Mouse (Mus musculus): ENCODE results near the gene Uts2. TPM values are rescaled to one million over a fixed set of nuclear protein-coding genes. Genes with fewer than 3 reads are reported as not detected.

Gene Uts2
- not detected in 2 replicates for polyA plus RNA-seq (2015; fragmentation: Nextera tagmentation; extraction: Ambion mirVana)

GRCm38 (mm10) chr4:150996797-150997196 is at the start of gene Uts2:
Gene Uts2, plus strand, starts transcription at chr4:150997097.
- no peak within 1 kb of the TSS for H3K27ac ChIP-seq
- H3K36me3 ChIP-seq = no peaks in the 10 kb centered on the region
- peaks cover 3% of the 10 kb centered on the region; the same call in 1 of the 2 replicates for H3K4me1 ChIP-seq
- H3K9ac ChIP-seq = no peak within 1 kb of the TSS
- no peak within 1 kb of the TSS for H3K4me3 ChIP-seq (replicated peaks)
- H3K9me3 ChIP-seq (replicated peaks) = no peaks in the 10 kb centered on the region
- no peak for ATAC-seq (replicated peaks; ENCODE audit: low FRiP score)
- WGBS = 86% methylated on average over 7 of the region's 7 CpGs
- no peak within 1 kb of the TSS for H3K4me2 ChIP-seq
- no peaks in the 10 kb centered on the region for H3K27me3 ChIP-seq

GRCm38 (mm10) chr4:150950972-150951371 is 45.9 kb upstream of the Uts2 start:
- ATAC-seq (replicated peaks; ENCODE audit: low FRiP score) = no peak
- 82% methylated on average over 10 of the region's 10 CpGs for WGBS
- H3K4me3 ChIP-seq (replicated peaks) = no peak overlapping the region

GRCm38 (mm10) chr4:150956369-150957105 is 40.4 kb upstream of the Uts2 start:
- Histone ChIP-seq H3K36me3 (no peaks in the 10 kb centered on the region), H3K4me3 (replicated peaks) (no peak overlapping the region), H3K4me2 (no peak overlapping the region), H3K9ac (no peak overlapping the region), H3K4me1 (0 out of 2 replicates have a peak, but pooled peaks cover 3% of the 10 kb centered on the region), H3K27me3 (no peaks in the 10 kb centered on the region), H3K9me3 (replicated peaks) (no peaks in the 10 kb centered on the region), H3K27ac (no peak overlapping the region)
- 66% methylated on average over 13 of the region's 13 CpGs for WGBS
- no peak for ATAC-seq (replicated peaks; ENCODE audit: low FRiP score)

More at GRCm38 (mm10) chr4:150950972-150951371, 45.9 kb upstream of the Uts2 start:
- no peak overlapping the region for H3K9ac ChIP-seq
- no peaks in the 10 kb centered on the region for H3K27me3 ChIP-seq
- no peaks in the 10 kb centered on the region for H3K9me3 ChIP-seq (replicated peaks)
- no peak overlapping the region for H3K4me2 ChIP-seq
- no peak overlapping the region for H3K27ac ChIP-seq
- no peaks in the 10 kb centered on the region for H3K36me3 ChIP-seq
- H3K4me1 ChIP-seq = no peaks in the 10 kb centered on the region

GRCm38 (mm10) chr4:150957106-150957458 is 39.8 kb upstream of the Uts2 start:
- Histone ChIP-seq H3K9me3 (replicated peaks) (no peaks in the 10 kb centered on the region), H3K27me3 (no peaks in the 10 kb centered on the region), H3K27ac (no peak overlapping the region), H3K4me2 (no peak overlapping the region), H3K4me3 (replicated peaks) (no peak overlapping the region), H3K9ac (no peak overlapping the region), H3K36me3 (no peaks in the 10 kb centered on the region), H3K4me1 (0 out of 2 replicates have a peak, but pooled peaks cover 3% of the 10 kb centered on the region)
- no peak for ATAC-seq (replicated peaks; ENCODE audit: low FRiP score)
- WGBS = 46% methylated on average over 1 of the region's 1 CpGs

GRCm38 (mm10) chr4:150958536-150958935 is 38.4 kb upstream of the Uts2 start:
- Histone ChIP-seq H3K36me3 (no peaks in the 10 kb centered on the region), H3K27ac (no peak overlapping the region), H3K4me3 (replicated peaks) (no peak overlapping the region), H3K9me3 (replicated peaks) (no peaks in the 10 kb centered on the region), H3K9ac (no peak overlapping the region), H3K27me3 (no peaks in the 10 kb centered on the region), H3K4me1 (0 out of 2 replicates have a peak, but pooled peaks cover 3% of the 10 kb centered on the region), H3K4me2 (no peak overlapping the region)
- no peak for ATAC-seq (replicated peaks; ENCODE audit: low FRiP score)
- 59% methylated on average over 7 of the region's 7 CpGs for WGBS

- H3K27ac ChIP-seq = no peak overlapping the region
- H3K4me1 ChIP-seq = peaks cover 4% of the 10 kb centered on the region
- H3K36me3 ChIP-seq = no peaks in the 10 kb centered on the region
- WGBS = 61% methylated on average over 6 of the region's 6 CpGs
- no peak overlapping the region for H3K4me2 ChIP-seq
- no peaks in the 10 kb centered on the region for H3K27me3 ChIP-seq
- H3K9me3 ChIP-seq (replicated peaks) = no peaks in the 10 kb centered on the region
- H3K4me3 ChIP-seq (replicated peaks) = no peak overlapping the region
- H3K9ac ChIP-seq = no peak overlapping the region
- no peak for ATAC-seq (replicated peaks; ENCODE audit: low FRiP score)
Measured at GRCm38 (mm10) chr4:150962231-150962630, 34.7 kb upstream of the Uts2 start.

- no peak for ATAC-seq (replicated peaks; ENCODE audit: low FRiP score)
- no peak overlapping the region for H3K4me3 ChIP-seq (replicated peaks)
- 69% methylated on average over 2 of the region's 2 CpGs for WGBS
- H3K27me3 ChIP-seq = no peaks in the 10 kb centered on the region
- H3K9ac ChIP-seq = no peak overlapping the region
- H3K27ac ChIP-seq = no peak overlapping the region
- H3K4me1 ChIP-seq = peaks cover 4% of the 10 kb centered on the region
- no peak overlapping the region for H3K4me2 ChIP-seq
- no peaks in the 10 kb centered on the region for H3K9me3 ChIP-seq (replicated peaks)
- no peaks in the 10 kb centered on the region for H3K36me3 ChIP-seq
Measured at GRCm38 (mm10) chr4:150963711-150964110, 33.2 kb upstream of the Uts2 start.

GRCm38 (mm10) chr4:150964635-150965554 is 32.0 kb upstream of the Uts2 start:
- Histone ChIP-seq H3K36me3 (no peaks in the 10 kb centered on the region), H3K27ac (no peak overlapping the region), H3K4me1 (peaks cover 4% of the 10 kb centered on the region), H3K9ac (no peak overlapping the region), H3K9me3 (replicated peaks) (no peaks in the 10 kb centered on the region), H3K4me3 (replicated peaks) (peak overlapping the region; percentile 31), H3K4me2 (peak overlapping the region; percentile 60), H3K27me3 (no peaks in the 10 kb centered on the region)
- 0 out of 2 replicates have a peak, but pooled peaks have one; percentile 52 for ATAC-seq (replicated peaks; ENCODE audit: low FRiP score)
- WGBS = 11% methylated on average over 25 of the region's 25 CpGs

GRCm38 (mm10) chr4:150965555-150965951 is 31.3 kb upstream of the Uts2 start:
- Histone ChIP-seq H3K4me1 (peaks cover 4% of the 10 kb centered on the region), H3K9ac (no peak overlapping the region), H3K36me3 (no peaks in the 10 kb centered on the region), H3K9me3 (replicated peaks) (no peaks in the 10 kb centered on the region), H3K4me3 (replicated peaks) (no peak overlapping the region), H3K27ac (no peak overlapping the region), H3K27me3 (no peaks in the 10 kb centered on the region), H3K4me2 (no peak overlapping the region)
- ATAC-seq (replicated peaks; ENCODE audit: low FRiP score) = no peak
- WGBS = 72% methylated on average over 11 of the region's 11 CpGs

- Histone ChIP-seq H3K36me3 (no peaks in the 10 kb centered on the region), H3K4me2 (no peak overlapping the region), H3K9me3 (replicated peaks) (no peaks in the 10 kb centered on the region), H3K4me1 (peaks cover 4% of the 10 kb centered on the region), H3K9ac (no peak overlapping the region), H3K4me3 (replicated peaks) (no peak overlapping the region), H3K27me3 (no peaks in the 10 kb centered on the region), H3K27ac (no peak overlapping the region)
- 18% methylated on average over 7 of the region's 7 CpGs for WGBS
- no peak for ATAC-seq (replicated peaks; ENCODE audit: low FRiP score)
Measured at GRCm38 (mm10) chr4:150966556-150966955, 30.3 kb upstream of the Uts2 start.

GRCm38 (mm10) chr4:150968956-150969355 is 27.9 kb upstream of the Uts2 start:
- H3K27ac ChIP-seq = no peak overlapping the region
- no peaks in the 10 kb centered on the region for H3K36me3 ChIP-seq
- peaks cover 4% of the 10 kb centered on the region for H3K4me1 ChIP-seq
- H3K4me3 ChIP-seq (replicated peaks) = no peak overlapping the region
- no peak overlapping the region for H3K9ac ChIP-seq
- no peak overlapping the region for H3K4me2 ChIP-seq
- ATAC-seq (replicated peaks; ENCODE audit: low FRiP score) = no peak
- H3K27me3 ChIP-seq = no peaks in the 10 kb centered on the region
- WGBS = 89% methylated on average over 8 of the region's 8 CpGs
- no peaks in the 10 kb centered on the region for H3K9me3 ChIP-seq (replicated peaks)

GRCm38 (mm10) chr4:150973264-150973663 is 23.6 kb upstream of the Uts2 start:
- Histone ChIP-seq H3K4me3 (replicated peaks) (no peak overlapping the region), H3K4me2 (no peak overlapping the region), H3K36me3 (no peaks in the 10 kb centered on the region), H3K27ac (no peak overlapping the region), H3K27me3 (no peaks in the 10 kb centered on the region), H3K4me1 (no peaks in the 10 kb centered on the region), H3K9ac (no peak overlapping the region), H3K9me3 (replicated peaks) (no peaks in the 10 kb centered on the region)
- ATAC-seq (replicated peaks; ENCODE audit: low FRiP score) = no peak
- whole genome bisulfite sequencing = 85% methylated on average over 8 of the region's 8 CpGs

Measured in kidney, embryonic 15.5 days (tissue).